Mouse (Mus musculus) bone marrow macrophage, adult 2 months (primary cell): Measurements from ENCODE around the gene Txndc9.

ENCODE experiments used
- CTCF ChIP-seq: IDR thresholded peaks from 2 replicates; pipeline ENCODE4 v1.5.1; 2012; ENCODE audit warnings: low read depth, mild to moderate bottlenecking, low read length, moderate library complexity
- POLR2A ChIP-seq: IDR thresholded peaks from 2 replicates; pipeline ENCODE4 v1.6.1; 2012; ENCODE audit warnings: mild to moderate bottlenecking, low read depth, low read length, borderline replicate concordance

DNA sequence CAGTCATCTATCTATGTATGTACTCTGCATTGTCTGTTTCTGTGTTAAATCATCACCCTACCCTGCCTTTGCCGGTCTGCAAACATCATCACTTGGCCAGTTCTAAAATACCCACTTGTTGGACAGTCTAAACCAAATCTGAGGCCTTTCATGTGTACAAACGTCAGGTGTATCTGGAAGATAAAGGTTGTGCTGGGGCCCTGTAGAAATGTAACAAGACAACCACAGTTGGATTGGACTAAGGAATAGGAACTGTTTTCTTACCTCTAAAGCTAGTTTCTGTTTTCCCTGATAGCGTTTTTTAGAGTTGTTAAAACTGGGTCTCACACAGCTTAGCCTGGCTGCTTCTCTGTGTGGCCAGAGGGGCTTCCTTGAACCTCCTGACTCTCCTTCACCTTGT lies 1.9 kb upstream of the Txndc9 start:
- no peak for TF ChIP-seq CTCF
- no peak for TF ChIP-seq POLR2A
